Mouse (Mus musculus) olfactory bulb, adult 2 months (tissue): ENCODE results near the gene Galnt9.

ENCODE experiments used
- CTCF ChIP-seq: fragments of 200-500 bp; IDR thresholded peaks from 2 replicates; pipeline ENCODE4 v1.5.1; 2012; ENCODE audit warnings: low read depth, mild to moderate bottlenecking, low read length, moderate library complexity; ENCODE audit not compliant: insufficient read depth
- POLR2A ChIP-seq: fragments of 200-500 bp; IDR thresholded peaks from 2 replicates; pipeline ENCODE4 v1.6.1; 2012; ENCODE audit warnings: mild to moderate bottlenecking, low read depth, low read length, moderate library complexity; ENCODE audit not compliant: insufficient read depth

GRCm38 (mm10) chr5:110553315-110553714, 9.2 kb downstream of the Galnt9 start:
- TF ChIP-seq POLR2A: no peak
- TF ChIP-seq CTCF: no peak
